Mouse (Mus musculus): ENCODE data around the gene Trem1.

Gene Trem1

DNA sequence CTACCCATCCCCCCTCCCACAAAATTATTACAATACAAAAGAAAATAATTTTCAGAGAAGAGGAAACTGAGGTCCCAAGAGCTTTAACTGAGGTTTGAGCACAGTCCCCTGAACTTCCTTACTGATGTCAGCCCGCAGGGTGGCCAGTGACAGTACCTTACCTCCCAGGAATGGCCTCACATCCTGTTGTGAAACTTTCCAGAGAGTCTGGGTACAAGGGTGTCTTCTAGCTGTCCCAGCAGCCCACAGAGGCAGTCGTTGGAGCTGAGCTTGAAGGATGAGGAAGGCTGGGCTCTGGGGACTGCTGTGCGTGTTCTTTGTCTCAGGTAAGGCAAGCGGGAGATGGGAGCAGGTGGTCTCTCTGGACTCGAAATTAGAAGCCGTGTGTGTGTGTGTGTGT, at the start of gene Trem1:
Trem1 (plus strand) TSS at position 251 of the 400 bp plus-strand sequence.
- DNase-seq (ENCODE audit: low spot score), result peak; percentile 55

- DNase-seq (ENCODE audit: low spot score), result peak; percentile 43
Measured at GRCm38 (mm10) chr17:48185252-48185651, 47.3 kb upstream of the Trem1 start.

DNA sequence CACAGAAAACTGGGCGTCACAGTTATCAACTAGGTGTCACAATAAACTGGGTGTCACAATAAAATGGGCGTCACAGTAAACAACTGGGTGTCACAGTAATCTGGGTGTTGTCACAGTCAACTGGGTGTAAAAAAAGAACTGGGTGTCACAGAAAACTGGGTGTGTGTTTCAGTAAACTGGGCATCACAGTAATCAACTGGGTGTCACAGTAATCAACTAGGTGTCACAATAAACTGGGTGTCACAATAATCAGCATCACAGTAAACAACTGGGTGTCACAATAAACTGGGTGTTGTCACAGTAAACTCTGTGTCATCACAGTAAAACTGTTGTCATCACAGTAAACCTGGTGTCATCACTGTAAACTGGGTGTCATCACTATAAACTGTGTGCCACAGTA, 40.2 kb upstream of the Trem1 start:
- no peak for DNase-seq (ENCODE audit: low spot score)

DNA sequence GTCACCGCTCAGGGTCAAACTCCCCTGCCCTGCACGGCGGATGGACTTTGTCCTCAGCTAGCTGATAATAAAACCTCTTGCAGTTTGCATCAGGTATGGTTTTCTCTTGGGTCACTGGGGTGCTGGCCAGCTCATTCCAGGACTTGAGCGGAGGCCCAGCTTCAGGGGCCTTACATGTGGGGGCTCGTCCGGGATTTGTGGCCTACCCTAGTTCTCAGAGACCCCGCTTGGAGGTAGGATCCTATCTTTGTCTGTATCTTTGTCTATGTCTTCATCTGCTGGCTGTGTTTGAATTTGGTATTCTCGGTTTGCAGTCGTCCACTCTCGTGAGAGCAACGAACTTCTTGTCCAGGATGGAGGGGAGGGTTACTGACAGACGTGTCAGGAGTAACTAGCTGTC, 29.5 kb upstream of the Trem1 start:
- no peak for DNase-seq (ENCODE audit: low spot score)

DNA sequence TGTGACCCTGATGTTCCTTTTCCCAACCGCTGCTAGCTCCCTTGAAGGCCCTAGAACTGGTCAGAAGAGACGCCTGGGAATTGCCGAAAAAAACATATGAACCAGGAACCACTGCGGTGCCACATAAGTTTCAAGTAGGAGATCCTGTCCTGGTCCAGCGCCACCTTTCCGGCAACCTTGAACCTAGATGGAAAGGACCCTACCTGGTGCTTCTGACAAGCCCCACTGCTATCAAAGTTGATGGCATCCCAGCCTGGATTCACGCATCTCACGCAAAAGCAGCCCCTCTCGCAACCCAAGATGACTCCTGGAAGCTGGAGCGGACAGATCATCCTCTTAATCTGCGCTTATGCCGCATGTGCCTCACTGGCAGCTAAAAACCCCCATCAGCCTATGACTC, 20.0 kb upstream of the Trem1 start:
- no peak for DNase-seq (ENCODE audit: low spot score)

DNA sequence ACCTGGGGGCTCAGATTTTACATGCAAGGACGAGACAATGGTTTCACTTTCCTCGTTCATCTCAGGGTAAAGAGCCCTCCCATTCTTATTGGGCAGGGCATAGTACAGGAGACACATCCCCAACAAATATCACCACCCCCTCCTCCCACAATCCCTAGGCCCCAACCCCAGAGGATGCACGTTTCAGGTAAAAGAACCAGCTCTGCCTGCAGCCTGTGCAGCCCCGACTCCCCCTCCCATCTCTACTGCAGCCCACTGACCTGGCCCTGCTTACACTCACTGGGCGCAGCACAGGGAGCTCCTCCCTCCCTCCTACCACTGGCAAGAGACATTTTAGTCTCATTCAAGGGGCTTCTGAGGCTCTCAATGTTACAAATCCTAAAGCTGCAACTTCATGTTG, 19.1 kb upstream of the Trem1 start:
- DNase-seq (ENCODE audit: low spot score), result no peak

- no peak for DNase-seq (ENCODE audit: low spot score)
Measured at GRCm38 (mm10) chr17:48215429-48215828, 17.1 kb upstream of the Trem1 start.

GRCm38 (mm10) chr17:48230680-48231079, 1.9 kb upstream of the Trem1 start:
- DNase-seq (ENCODE audit: low spot score), result peak; percentile 17

- DNase-seq (ENCODE audit: low spot score), result no peak
Measured at GRCm38 (mm10) chr17:48233789-48234188, 1.2 kb downstream of the Trem1 start.

- peak; percentile 18 for DNase-seq (ENCODE audit: low spot score)
Measured at GRCm38 (mm10) chr17:48234550-48234949, 2.0 kb downstream of the Trem1 start.

- no peak for DNase-seq (ENCODE audit: low spot score)
Measured at GRCm38 (mm10) chr17:48235773-48236370, 3.3 kb downstream of the Trem1 start.

DNA sequence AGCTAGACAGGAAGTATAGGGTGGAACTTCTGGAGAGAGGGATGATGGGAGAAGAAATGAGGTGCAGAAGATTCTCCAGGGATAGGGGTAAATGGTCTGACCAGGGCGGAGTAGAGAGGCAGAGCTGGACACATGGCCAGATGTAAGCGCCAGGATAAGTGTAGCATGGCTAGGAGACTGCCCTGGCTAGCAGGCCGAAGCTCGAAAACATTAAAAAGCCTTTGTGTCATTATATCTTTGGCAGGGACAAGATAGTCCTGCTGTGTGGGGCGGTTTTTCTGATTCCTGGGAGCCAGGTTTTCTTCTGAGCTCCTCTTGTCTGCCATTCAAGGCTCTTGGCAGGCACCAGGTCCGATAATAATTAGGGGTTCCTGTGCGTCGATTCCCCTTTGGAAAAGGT, 5.1 kb downstream of the Trem1 start:
- no peak for DNase-seq (ENCODE audit: low spot score)

DNA sequence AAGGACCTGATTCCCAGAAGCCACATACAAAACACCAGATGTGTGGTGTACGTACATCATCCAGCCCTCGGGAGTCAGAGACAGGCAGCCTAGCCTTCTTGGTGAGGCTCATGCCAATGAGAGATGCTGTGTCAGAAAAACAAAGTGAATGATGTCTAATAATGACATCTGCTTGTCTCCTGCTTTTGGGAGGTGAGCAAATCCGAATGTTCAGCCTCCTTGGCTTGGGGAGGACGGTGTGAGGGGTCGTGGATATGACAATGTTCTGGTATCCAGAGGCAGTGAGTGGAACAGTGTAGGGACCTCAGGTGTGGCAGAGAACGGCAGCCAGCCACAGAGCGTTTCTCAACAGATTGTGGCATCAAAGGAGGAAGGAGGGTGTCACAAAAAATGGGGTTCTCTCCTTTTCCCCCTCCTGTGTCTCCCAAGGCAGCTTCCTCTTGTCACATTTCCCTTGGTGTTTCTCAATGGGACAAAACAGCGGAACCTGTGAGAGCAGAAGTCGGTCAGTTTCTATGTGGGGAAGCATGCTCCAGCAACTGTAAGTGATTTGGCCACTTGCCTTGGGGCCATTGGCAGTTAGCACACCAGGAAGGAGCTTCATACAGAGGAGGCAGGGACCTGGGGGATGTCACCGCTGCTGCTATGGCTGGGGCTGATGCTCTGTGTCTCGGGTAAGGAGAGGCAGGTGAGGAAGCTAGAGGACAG, 14.8 kb downstream of the Trem1 start, which contains the start of gene Trem3:
Trem3 (plus strand) TSS at position 557 of the 708 bp plus-strand sequence.
- peak; percentile 48 for DNase-seq (ENCODE audit: low spot score)

GRCm38 (mm10) chr17:48249039-48249438, 16.5 kb downstream of the Trem1 start:
- DNase-seq (ENCODE audit: low spot score), result no peak

DNA sequence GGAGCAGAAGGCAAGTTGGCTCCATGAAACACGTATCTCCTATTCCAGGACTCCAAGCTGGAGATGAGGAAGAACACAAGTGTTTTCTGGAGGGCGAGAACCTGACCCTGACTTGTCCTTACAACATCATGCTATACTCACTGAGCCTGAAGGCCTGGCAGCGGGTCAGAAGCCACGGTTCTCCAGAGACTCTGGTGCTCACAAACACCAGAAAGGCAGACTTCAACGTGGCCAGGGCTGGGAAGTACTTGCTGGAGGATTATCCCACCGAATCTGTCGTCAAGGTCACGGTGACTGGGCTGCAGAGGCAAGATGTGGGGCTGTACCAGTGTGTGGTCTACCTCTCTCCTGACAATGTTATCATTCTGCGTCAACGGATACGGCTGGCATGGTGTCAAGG, 16.9 kb downstream of the Trem1 start:
- no peak for DNase-seq (ENCODE audit: low spot score)

DNA sequence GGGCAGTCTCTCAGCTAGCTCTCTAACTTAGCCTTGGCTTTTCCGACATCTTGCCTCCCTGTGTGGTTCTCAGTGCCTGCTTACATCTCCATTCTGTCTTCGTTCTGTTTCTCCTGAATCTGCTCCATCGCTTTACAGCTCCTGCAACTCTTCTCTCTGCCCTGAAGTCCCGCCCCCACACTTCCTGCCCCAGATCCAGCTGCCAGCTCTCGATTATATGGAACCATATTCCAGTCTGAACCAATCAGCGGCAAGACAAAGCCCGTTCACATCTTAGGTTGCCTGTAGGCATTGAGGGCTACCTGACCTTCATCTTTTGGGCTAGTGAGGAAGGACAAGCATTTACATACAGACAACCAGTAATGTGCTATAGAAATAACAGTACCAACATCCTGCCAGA, 18.1 kb downstream of the Trem1 start:
- no peak for DNase-seq (ENCODE audit: low spot score)

DNA sequence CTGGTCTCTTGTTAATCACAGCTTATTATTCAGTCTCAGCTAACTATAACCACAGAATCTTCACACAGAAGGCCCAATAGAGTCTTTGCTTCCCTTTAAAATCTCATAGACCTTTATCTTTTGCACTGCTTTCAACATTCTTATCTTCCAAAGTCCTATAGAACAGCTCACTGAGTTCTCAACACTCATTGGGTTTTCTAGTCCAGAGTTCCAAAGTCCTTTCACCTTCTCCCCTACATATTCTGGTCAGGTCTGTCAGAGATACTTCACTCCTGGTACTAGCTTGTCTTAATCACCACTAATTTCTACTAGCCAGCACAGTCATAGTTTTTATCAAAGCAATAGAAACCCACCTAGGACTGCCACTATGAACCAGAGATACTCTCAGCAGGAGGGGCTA, 24.0 kb downstream of the Trem1 start:
- DNase-seq (ENCODE audit: low spot score), result no peak

DNA sequence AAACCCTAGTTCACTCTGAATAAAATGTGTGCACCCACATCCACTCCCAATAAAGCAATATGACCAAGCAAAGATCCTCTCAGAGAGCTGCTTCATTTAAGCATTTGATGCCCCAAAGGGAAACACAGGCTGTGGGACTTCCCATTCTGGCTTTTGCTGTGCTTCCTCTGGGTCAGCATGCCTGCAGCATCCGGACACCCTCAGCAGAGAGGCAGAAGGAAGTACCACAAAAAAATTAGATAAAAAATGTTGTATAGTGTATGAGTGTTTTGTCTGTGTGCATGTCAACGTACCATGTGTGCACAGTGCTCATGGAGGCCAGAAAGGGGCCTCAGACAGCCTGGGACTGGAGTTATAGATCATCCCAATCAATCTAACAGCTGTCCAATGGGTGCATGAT, 29.3 kb downstream of the Trem1 start:
- no peak for DNase-seq (ENCODE audit: low spot score)

DNA sequence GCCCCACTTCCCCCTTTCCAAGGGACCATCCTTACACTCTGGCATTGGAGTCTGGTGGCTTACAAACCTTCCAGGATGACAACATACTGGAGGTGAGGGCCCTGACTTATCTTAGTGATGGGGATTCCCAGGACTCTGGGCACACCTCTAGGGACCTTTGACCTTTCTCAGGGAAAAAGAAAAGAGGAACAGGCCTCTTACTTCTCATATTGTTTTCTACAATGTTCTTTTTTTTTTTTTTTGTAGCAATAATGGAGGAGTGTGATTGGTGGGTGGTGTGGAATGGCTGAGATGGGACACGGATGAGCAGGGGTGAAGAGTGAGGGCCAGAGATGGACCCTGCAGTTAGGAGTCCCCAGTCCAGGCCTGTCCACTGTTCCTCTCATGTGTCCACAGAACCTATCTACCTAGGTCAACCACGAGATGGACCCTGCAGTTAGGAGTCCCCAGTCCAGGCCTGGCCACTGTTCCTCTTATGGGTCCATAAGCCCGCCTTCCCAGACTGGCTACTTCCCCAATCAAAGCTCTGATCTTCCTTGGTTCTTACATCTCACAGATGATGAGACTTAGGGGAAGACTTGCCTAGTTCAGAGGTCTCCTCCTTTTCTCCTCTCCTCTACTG, 31.3 kb downstream of the Trem1 start, which contains the start of gene Treml4:
Treml4 (plus strand) TSS at position 555 of the 622 bp plus-strand sequence.
- no peak for DNase-seq (ENCODE audit: low spot score)

DNA sequence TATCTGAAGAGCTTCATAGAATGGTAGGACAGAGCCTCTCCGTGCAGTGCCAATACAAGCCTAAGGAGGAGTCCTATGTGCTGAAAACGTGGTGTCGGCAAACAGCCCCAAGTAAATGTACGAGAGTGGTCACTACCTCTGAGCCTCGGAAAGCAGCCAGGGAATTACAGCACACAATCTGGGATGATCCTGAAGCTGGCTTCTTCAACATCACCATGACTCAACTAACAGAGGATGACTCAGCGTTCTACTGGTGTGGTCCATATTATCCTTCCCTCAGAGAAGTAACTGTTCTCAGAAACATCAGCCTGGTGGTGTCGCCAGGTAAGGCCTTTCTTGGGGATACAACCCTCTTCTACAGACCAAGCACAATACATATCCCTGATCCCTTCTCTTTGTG, 32.1 kb downstream of the Trem1 start:
- DNase-seq (ENCODE audit: low spot score), result no peak

- no peak for DNase-seq (ENCODE audit: low spot score)
Measured at GRCm38 (mm10) chr17:48266138-48266537, 33.6 kb downstream of the Trem1 start.

DNA sequence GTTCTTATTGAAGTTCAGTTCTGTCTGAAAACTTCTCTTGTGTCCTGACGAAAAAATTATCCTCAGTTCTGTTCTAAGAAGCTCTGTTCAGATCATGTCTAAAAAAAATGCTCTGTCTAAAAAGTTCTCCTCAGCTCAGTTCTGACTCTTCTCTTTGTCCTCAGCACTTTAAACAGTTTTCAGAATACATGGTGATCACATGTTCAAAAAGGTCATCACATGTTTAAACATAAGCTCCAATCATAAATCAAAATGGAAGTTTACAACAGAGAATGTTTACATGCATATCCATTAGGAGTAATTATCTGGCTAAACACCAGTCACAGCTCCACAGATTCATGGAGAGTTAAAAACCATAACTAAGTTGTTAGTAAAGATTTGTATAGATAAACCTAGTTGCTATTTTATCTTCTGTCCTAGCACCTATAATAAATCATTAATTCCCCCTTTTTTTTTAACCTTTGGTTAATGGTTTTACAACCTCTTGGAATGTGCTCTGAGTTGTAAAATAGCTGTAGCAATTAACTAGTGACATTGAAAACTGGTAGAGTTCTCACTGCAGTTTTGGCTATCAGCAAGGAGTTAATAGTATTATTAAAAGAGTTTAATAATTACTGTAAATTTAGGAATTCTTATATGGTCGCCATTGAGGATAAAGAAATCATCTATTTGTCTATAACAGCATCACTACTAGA, 34.2 kb downstream of the Trem1 start:
- no peak for DNase-seq (ENCODE audit: low spot score)

GRCm38 (mm10) chr17:48267591-48267990, 35.0 kb downstream of the Trem1 start:
- DNase-seq (ENCODE audit: low spot score), result no peak

All from lung, postnatal 25 days (tissue).